Mouse (Mus musculus): Measurements from ENCODE around the gene Tldc1.

The Tldc1 gene

DNA sequence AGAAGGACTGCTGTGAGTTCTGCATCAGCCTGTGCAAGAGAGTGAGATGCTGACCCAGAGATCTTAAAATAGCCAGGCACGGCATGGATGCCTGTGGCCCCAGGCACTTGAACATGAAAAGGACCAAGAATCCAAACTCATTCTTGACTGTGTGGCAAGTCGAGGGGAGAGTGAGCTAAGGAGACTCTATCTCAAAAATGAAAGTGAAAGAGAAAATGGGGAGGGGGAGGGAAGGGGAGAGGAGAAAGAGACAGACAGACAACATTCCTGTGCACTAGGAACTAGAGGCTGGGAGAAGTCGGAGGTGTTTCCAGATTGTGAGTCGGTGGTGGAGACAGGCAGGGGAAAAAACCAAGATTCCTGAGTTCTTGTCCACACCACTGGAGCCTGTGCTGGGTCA lies 54.5 kb downstream of the Tldc1 start:
- no peak for DNase-seq (ENCODE audit: low spot score)

DNA sequence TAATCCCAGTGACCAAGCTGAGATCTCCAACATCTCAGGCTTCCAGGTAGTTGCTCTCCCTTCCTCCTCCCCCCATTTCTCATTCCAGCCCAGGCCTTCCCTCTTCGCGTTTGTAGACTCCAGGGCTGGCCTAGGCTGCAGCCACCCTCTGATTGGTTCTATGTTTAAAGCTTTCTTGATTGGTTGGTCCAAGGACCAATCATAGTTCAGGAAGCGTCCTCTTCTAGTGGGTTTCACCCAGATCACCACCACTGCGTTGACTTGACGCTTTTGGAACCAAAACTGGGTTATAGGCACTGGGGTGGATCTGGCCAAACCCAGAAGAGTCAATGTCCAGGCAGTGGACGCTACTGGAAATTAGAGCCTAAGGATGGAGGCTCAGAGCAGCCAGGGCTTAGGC lies 55.9 kb downstream of the Tldc1 start:
- DNase-seq (ENCODE audit: low spot score): no peak

DNA sequence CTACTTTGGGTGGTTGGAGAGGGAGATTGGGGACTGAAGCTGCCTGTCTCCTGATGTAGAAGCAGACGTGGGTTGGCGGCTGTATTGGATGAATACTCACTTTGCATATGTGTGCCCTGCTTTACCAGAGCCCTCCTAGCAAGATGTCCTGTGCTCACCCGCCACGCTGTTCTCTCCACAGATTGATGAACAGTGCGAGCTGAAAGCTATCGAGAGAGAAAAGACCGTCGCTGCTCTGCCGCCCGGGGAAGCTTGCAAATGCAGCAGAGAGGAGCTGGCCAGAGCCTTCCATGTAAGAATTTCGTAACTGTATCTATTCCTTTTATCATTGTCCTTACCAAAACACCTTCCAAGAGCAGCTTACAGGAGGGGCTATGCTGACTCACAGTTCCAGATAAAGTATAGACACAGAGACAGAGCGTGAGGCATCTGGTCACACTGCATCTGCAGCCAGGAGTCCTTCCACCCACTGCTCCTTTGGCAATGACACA lies 59.2 kb downstream of the Tldc1 start:
- no peak for DNase-seq (ENCODE audit: low spot score)

DNA sequence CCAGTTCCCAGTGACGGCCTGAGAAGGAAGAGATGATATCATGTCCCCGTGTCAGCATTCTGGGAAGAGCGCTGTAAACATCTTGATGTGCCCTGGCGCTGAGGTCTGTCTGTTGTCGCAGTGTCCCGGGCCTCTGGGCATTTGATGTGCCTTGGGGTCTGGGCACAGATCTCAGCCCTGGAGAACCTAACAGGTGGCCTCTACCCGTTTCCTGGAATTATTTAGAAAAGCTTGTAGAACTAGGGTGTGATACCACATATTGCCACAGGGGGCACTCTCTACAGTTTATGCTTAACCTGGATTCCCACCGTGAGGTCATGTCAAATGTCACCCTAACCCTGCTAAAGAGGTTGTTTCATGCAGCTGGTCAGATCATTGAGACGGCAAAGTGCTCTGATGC lies 60.5 kb downstream of the Tldc1 start:
- no peak for DNase-seq (ENCODE audit: low spot score)

DNA sequence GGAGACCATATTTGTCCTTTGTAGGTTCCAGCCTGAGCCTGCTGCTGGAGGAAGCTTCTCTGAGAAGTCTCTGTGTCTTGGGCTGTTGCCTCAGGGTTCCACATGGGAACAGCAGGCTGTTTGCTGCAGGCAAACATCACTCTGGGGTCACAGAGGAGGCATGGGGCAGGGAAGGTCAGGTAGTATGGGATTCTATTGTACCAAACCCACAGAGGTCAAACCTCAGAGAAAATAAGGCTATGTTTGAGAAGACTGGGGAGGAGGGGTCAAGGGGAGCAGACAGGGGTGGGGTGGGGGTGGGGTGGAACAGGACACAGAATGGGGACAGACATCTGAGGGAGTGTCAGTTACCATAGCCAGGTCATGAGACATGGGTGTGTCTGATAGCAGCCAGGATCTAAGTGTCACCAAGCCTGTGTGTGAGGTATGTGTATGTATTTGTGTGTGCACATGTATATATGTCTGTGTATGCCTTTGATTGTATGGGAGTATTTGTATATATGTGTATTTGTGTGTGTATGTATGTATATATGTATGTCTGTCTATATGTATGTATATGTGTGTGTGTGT lies 61.4 kb downstream of the Tldc1 start:
- DNase-seq (ENCODE audit: low spot score): no peak

DNA sequence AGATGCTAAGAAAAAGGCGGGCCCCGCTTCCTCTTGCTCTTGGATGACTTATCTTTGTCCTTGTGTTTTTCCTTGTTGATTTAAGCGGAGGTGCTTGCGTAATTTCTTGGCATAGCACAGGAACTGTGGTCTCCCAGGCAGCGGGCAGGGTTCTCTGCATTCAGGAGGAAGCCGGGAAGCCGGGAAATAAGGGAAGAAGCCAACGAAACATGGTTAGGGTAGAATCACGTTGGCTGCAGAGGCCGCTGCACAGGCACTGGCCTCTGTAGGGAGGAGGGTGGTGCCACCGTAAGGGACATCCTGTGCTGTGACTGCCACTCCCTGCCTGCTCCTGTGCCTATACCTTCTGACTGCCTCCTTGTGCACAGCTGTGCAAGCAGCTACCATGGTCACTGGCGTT lies 63.0 kb downstream of the Tldc1 start:
- DNase-seq (ENCODE audit: low spot score): peak; percentile 26

DNA sequence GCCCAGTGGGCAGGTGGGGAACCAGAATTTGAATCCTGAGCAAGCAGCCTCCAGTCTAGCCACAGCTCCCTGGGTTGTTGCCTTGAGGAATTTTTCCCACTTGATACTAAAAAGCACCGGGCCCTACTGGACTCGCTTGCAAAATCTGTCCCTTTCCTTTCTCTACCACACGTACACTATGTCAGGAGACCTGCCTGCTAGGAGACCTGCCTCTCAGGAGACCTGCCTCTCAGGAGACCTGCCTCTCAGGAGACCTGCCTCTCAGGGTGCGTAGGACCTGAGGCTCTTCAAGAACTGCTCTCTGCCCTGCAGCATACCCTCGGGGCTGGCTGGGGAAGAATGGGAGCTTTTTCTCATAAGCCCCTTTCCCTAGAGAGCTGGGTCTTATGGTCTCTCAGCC lies 64.8 kb downstream of the Tldc1 start:
- no peak for DNase-seq (ENCODE audit: low spot score)

DNA sequence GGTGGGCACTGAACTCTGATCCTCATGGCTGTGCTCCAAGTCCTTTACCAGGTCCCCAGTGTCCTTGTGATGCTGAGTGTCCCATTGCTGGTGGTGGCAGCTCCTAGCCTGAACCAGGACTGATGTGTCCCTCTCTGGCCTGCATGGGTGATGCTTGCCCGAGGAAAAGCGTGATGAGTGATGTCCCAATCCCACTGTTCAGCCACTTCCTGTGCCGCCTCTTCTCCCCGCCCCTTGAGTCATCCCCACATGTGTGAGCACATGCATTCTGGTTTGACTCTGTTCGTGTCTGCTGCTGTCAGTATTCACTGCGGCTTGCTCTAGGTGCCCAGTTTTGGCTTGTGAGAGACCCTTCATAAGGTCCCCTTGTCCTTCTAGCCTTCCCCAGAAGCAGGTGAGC lies 66.0 kb downstream of the Tldc1 start:
- no peak for DNase-seq (ENCODE audit: low spot score)

Data from testis, postnatal 14 days (tissue).